Mouse (Mus musculus): ENCODE data around the gene Kctd12b. TPM values are rescaled to one million over a fixed set of nuclear protein-coding genes. Genes with fewer than 3 reads are reported as not detected.

Kctd12b gene
- 1.3 TPM for polyA plus RNA-seq (2017; shearing (Covaris generic))

GRCm38 (mm10) chrX:153695782-153696395 lies at the start of gene Kctd12b:
Gene Kctd12b (minus strand): TSS chrX:153696391.

DNA sequence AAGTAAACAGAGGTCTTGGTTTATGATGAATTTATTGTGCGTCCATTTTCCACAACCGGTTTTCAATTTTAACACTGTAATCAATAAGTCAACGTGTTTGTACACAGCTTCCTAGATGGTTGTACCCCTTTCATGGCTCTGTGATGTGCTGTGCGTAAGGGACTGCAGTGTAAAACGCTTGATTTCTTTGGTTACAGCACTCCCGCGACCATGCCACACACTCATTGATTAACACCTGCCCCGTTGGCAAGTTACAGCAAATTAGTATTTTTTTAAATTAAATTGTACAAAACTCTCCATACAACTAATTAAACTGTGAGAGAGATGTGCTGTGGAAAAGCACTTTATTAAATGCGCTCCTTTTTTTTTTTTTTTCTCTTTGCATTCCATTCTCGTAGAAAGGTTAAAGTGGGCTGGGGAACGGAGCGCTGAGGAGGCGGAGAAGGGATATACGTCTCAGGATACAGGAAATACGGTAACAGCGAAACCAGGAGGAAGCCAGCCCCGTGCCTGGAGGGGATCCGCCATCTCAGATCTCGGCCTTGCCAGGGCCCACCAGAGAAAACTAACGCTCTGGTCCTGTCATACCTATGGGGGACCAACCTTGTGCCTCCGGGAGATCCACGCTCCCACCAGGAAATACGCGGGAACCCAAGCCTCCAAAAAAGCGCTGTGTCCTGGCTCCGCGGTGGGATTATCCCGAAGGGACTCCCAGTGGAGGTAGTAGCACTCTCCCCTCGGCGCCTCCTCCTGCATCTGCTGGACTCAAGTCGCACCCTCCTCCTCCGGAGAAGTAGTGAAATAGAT lies 27.1 kb upstream of the Kctd12b start, which contains the start of gene Nbdy:
Nbdy (plus strand) TSS at position 481 of the 807 bp plus-strand sequence.

Other genes starting within 250 kb of the Kctd12b start
- 2.6 TPM for gene Ubqln2, start 198.2 kb downstream of the Kctd12b start, polyA plus RNA-seq (2017; shearing (Covaris generic))
- gene Cypt3, start 137.8 kb downstream of the Kctd12b start, polyA plus RNA-seq (2017; shearing (Covaris generic)): not detected
- 77.0 TPM for gene Nbdy, start 27.2 kb upstream of the Kctd12b start, polyA plus RNA-seq (2017; shearing (Covaris generic))
- 19.7 TPM for gene Spin2c, start 135.8 kb upstream of the Kctd12b start, polyA plus RNA-seq (2017; shearing (Covaris generic))

All from inflammation-experienced regulatory T-cells, adult 16 weeks (primary cell).